Mouse (Mus musculus) testis, adult 2 months (tissue): Measurements from ENCODE around the gene Rbm15b. TPM values are rescaled to one million over a fixed set of nuclear protein-coding genes. Genes with fewer than 3 reads are reported as not detected.

Experiments
- H3K27ac ChIP-seq: fragments of 200-500 bp; 2 replicates; pipeline ENCODE4 v1.5.1; 2012; ENCODE audit warnings: low read depth, low read length; ENCODE audit not compliant: control insufficient read depth, insufficient read depth
- H3K27me3 ChIP-seq: fragments of 200-500 bp; 2 replicates; pipeline ENCODE4 v1.6.1; 2012; ENCODE audit warnings: mild to moderate bottlenecking, low read length, moderate library complexity; ENCODE audit not compliant: control insufficient read depth, insufficient read depth
- H3K36me3 ChIP-seq: fragments of 200-500 bp; 2 replicates; pipeline ENCODE4 v1.6.1; 2012; ENCODE audit warnings: mild to moderate bottlenecking, low read length; ENCODE audit not compliant: control insufficient read depth, insufficient read depth
- H3K4me1 ChIP-seq: fragments of 200-500 bp; 2 replicates; pipeline ENCODE4 v1.6.1; 2012; ENCODE audit warnings: low read length; ENCODE audit not compliant: control insufficient read depth, insufficient read depth
- H3K4me3 ChIP-seq: fragments of 200-500 bp; 2 replicates; pipeline ENCODE4 v1.5.1; 2012; ENCODE audit warnings: low read depth, mild to moderate bottlenecking, low read length, moderate library complexity, mixed read lengths; ENCODE audit not compliant: control insufficient read depth
- CTCF ChIP-seq: fragments of 200-500 bp; IDR thresholded peaks from 2 replicates; pipeline ENCODE4 v1.5.1; 2012; ENCODE audit warnings: low read depth, mild to moderate bottlenecking, inconsistent platforms, low read length, moderate library complexity; ENCODE audit not compliant: control insufficient read depth, insufficient read depth, insufficient replicate concordance
- POLR2A ChIP-seq: fragments of 200-500 bp; IDR thresholded peaks from 2 replicates; pipeline ENCODE4 v1.6.1; 2012; ENCODE audit warnings: low read depth, mild to moderate bottlenecking, inconsistent platforms, low read length, moderate library complexity; ENCODE audit not compliant: control insufficient read depth
- polyA plus RNA-seq: library from polyadenylated mRNA; depleted of rRNA; stranded (reverse); fragments of >200 nt; gene quantifications from 2 replicates; pipeline ENCODE4 v1.2.3, GENCODE M21; 2012; rRNA removed

The Rbm15b gene
- 4.5 and 4.6 TPM in 2 replicates for polyA plus RNA-seq

DNA sequence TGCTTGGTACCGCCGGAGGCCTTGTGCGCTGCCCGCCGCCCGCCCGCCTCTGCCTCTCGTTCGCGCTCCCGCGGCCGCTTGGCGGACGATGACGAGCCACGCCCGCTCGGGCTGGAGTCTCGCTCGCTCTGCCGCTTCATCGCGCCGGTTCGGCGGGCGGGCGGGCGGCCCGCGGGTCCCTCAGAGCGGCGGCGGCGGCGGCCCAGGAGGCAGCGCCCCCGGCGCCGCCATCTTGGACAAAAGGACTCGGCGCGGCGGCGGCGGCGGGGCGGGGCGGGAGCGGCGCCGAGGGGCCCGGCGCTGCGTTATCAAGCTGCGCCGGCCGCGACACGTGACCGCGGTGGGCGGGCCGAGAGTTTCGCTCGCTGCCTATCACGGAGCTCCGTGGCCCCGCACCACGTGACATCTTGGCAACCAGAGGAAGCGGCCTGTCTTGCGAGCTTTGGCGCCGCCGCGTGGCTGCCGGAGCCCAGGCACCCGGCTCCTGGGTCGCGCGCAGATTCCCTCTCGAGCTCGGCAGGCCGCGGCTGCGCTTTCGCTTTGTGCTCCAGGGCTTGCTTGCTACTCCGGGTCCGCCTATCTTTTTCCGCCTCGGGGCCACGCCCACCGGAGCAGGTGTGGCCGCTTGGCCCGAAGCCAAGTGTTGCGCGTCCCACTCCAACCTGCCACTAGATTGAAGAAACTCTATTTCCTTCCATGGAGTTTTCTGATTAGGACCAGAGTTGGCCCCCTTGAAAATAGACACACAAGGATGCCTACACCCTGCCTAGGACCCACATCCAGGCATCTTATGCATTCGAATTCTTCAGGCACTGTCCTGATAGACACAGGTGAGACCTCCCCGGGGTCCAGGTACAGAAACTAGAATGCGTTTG is at the start of gene Rbm15b:
TSS of gene Rbm15b (minus strand) at position 601 of the 875 bp plus-strand sequence.
- TF ChIP-seq CTCF (peak; percentile 59; the same call in 1 of the 2 replicates), POLR2A (peak; percentile 57; the same call in 1 of the 2 replicates)
- Histone ChIP-seq H3K36me3 (peaks cover 2% of the 10 kb centered on the region; the same call in 1 of the 2 replicates), H3K4me3 (peak within 1 kb of the TSS; percentile 95), H3K27me3 (no peaks in the 10 kb centered on the region), H3K4me1 (peaks cover 16% of the 10 kb centered on the region), H3K27ac (peak within 1 kb of the TSS; percentile 77)

DNA sequence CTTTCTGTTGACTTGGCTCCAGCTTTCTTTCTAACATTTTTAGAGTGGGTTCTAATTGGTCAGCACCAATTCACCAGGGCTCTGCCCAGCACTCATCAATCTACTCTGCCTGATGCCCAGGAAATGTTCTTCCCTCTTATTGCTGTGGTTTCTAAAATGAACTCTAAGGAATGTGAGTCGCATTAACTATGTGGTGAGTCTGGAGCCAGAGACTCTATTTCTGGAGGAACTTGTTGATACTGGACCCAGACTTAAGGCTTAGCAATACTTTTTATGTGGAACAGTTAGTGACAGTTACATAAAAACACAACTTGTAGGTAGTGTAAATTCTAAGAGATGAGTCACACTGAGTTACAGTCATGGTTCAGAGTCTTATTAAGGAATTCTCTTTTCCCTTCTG is 47.8 kb upstream of the Rbm15b start:
- Histone ChIP-seq H3K27ac (no peak overlapping the region), H3K4me3 (no peak overlapping the region), H3K36me3 (no peaks in the 10 kb centered on the region; the same call in 1 of the 2 replicates), H3K4me1 (no peaks in the 10 kb centered on the region), H3K27me3 (no peaks in the 10 kb centered on the region)
- no peak for TF ChIP-seq POLR2A
- no peak for TF ChIP-seq CTCF

DNA sequence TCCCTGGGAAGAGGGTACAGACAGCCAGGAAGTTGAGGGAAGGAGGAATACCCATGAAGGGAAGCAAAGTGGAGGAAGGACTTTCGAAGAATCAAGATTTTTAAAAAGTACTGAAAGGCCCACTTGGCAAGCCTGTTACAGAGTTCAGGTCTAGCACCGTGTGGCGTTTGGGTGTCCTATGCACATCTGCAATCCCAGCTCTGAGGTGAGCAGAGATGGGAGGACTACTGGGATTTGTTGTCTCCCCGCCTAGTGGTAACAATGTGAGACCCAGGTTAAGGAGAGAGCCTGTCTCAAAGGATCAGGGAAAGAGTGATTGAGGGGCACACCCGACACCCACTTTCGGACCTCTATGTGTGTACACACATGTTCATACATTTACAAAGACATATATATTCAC is 27.6 kb upstream of the Rbm15b start:
- H3K27ac ChIP-seq = no peak overlapping the region
- TF ChIP-seq CTCF (no peak), POLR2A (no peak)
- H3K36me3 ChIP-seq = no peaks in the 10 kb centered on the region; the same call in 1 of the 2 replicates
- no peaks in the 10 kb centered on the region for H3K27me3 ChIP-seq
- no peak overlapping the region for H3K4me3 ChIP-seq
- peaks cover 2% of the 10 kb centered on the region; the same call in 1 of the 2 replicates for H3K4me1 ChIP-seq

DNA sequence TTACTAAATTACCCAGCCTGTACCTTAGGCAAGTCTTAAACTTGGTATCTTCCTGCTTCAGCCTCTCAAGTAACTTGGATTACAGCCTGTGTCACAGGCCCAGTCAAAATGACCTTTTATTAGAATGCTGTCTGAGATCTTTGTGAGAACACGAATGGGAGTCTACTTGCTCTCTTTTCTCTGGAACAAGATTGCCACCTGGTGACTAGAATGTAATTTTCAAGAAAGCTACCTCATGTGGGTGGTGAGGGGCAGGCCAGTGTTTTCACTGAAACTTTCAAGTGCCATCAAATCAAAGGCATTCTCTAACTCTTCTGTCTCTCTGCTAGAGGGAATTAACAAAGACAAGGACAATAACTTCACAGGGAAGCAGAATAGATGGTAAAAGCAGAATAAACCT is 26.5 kb upstream of the Rbm15b start:
- no peak overlapping the region for H3K27ac ChIP-seq
- H3K4me3 ChIP-seq = no peak overlapping the region
- no peaks in the 10 kb centered on the region; the same call in 1 of the 2 replicates for H3K36me3 ChIP-seq
- no peak for TF ChIP-seq POLR2A
- no peak for TF ChIP-seq CTCF
- H3K27me3 ChIP-seq = no peaks in the 10 kb centered on the region
- H3K4me1 ChIP-seq = peaks cover 2% of the 10 kb centered on the region; the same call in 1 of the 2 replicates

DNA sequence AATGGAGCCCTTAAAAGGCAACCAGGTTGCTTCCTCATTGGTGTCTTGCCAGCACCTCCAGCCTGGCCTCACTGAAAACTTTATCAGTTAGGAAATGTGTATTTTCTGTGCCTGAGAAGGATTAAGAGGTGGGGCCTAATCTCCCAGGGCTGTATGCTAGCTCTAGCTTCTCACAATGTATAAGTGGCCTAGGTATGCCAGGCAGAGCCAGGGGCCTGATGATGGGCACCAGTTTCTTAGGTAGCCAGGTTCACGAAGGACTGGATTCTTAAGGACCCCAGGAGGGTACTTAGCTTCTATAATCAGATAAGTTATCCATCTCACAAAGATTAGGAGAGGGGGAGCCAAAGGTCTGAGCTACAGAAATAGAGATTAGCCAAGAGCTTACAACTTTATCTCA is 24.4 kb upstream of the Rbm15b start:
- H3K4me1 ChIP-seq = no peaks in the 10 kb centered on the region
- TF ChIP-seq POLR2A = no peak
- no peak for TF ChIP-seq CTCF
- no peaks in the 10 kb centered on the region for H3K27me3 ChIP-seq
- no peak overlapping the region for H3K27ac ChIP-seq
- no peak overlapping the region for H3K4me3 ChIP-seq
- no peaks in the 10 kb centered on the region; the same call in 1 of the 2 replicates for H3K36me3 ChIP-seq

DNA sequence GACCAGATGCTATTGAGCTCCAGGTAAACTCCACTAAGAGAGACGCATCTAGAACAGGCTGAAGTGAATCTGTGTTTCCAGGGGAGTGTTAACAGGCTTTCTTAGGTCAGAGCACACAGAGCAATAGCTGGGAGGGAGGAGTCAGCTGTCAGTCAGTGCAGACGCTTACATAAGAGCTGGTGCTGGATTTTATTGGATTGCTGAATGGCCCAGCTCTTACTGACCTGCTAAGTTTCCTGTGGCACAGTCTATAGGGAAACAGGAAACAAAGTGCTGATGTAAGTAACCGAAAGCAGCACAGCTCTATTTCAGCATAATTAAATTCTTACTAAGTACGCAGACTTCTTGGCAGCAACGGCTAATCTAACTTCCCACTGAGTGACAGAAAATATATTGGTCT is 21.5 kb upstream of the Rbm15b start:
- no peaks in the 10 kb centered on the region for H3K27me3 ChIP-seq
- H3K36me3 ChIP-seq = no peaks in the 10 kb centered on the region; the same call in 1 of the 2 replicates
- TF ChIP-seq CTCF (no peak), POLR2A (no peak)
- no peak overlapping the region for H3K4me3 ChIP-seq
- no peak overlapping the region for H3K27ac ChIP-seq
- no peaks in the 10 kb centered on the region for H3K4me1 ChIP-seq

DNA sequence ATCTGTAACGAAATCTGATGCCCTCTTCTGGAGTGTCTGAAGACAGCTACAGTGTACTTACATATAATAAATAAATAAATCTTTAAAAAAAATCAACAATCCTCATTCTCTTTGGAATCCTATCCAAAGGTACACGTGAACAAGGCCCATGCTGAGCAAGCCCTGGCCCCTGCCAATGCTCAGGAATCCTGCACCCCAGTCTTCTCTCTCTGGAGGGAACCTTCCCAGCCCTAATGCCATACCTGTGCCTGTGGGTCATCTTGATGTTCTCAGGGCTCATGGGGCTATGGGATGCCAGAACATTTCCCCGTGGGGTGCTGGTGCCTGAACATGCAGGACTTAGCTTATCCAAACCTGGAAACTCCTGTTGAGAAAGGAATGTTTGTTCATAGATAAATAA is 20.9 kb upstream of the Rbm15b start:
- Histone ChIP-seq H3K27me3 (no peaks in the 10 kb centered on the region), H3K4me3 (no peak overlapping the region), H3K4me1 (no peaks in the 10 kb centered on the region; the same call in 1 of the 2 replicates), H3K27ac (no peak overlapping the region), H3K36me3 (no peaks in the 10 kb centered on the region; the same call in 1 of the 2 replicates)
- TF ChIP-seq POLR2A (no peak), CTCF (no peak)
